Mouse (Mus musculus): ENCODE results near the gene Rsad2. TPM values are rescaled to one million over a fixed set of nuclear protein-coding genes. Genes with fewer than 3 reads are reported as not detected.

The Rsad2 gene
- polyA plus RNA-seq, 1 experiment from 2014 or later = 18.9 TPM

DNA sequence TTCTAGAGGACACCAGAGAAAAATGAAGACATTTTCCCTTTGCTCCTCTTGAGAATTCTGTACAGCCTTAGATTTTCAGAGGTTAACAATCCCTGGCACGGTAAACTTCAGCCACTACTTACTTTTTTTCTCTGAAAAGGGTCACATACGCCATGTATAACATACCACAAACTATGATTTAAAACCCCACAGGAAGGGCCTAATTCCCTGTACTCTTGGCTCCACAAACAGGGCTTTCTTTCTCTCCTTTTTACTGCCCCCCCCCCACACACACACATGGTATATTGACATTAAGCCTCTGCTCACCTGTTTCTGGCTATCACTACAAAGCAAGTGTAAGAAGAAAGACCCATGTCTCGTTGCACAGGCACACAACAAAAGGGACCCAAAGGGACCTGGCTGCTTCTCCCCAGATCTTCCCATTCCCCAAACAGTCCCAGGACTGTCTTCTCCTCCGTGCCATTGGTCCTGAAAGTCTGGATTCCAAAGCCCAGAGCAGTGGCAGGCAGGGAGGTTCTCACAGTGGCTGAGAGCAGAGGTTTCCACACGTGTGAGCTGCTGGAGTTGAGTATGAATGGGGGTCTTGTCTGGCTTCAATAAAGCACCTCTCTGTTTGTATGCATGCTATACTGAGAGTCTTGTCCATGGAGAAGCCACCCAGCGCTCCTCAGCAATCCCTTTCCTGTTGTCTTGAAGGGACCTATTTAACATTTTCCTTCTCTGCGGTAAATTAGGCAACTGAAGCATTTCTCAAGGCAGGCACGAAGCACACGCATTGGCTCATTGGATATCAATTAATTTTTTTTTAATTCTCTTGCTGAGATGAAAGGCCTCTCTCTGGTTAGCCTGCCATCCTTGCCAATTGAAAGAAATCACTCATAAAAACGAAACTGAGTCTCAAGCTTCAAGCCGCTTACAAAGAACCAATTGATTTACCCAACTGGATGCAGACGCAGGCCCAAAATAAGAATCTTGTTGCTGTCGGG, 61.5 kb downstream of the Rsad2 start:
- Histone ChIP-seq H3K9me3 (replicated peaks) (no peaks in the 10 kb centered on the region), H3K36me3 (peaks cover 5% of the 10 kb centered on the region; the same call in 1 of the 2 replicates), H3K4me1 (peaks cover 27% of the 10 kb centered on the region), H3K4me3 (replicated peaks) (no peak overlapping the region), H3K27ac (no peak overlapping the region), H3K9ac (no peak overlapping the region), H3K4me2 (no peak overlapping the region), H3K27me3 (no peaks in the 10 kb centered on the region)
- 71% methylated on average over 13 of the region's 13 CpGs for WGBS
- no peak for ATAC-seq (replicated peaks; ENCODE audit: low FRiP score)

DNA sequence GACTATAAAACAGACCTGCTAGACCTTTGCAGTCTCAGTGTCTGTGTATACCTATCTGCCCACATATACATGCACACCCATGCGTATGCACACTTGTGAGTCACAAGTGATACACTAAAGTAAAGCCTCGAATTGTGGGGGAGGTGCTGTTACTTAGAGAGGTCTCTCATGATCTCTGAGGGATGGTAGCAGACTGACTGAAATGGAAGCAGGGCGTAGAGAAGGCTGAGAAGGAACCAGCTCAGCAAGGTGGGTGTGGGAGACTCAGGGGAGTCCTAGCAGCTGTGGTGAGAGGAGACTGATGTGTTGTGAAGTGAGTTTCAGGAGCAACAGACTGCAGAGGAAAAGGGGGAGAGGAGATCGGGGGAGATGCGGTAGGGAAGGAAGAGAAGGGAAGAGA, 63.0 kb downstream of the Rsad2 start:
- Histone ChIP-seq H3K9ac (no peak overlapping the region), H3K27ac (no peak overlapping the region), H3K4me1 (peaks cover 16% of the 10 kb centered on the region), H3K4me2 (no peak overlapping the region), H3K36me3 (peaks cover 19% of the 10 kb centered on the region), H3K4me3 (replicated peaks) (no peak overlapping the region), H3K9me3 (replicated peaks) (no peaks in the 10 kb centered on the region), H3K27me3 (no peaks in the 10 kb centered on the region)
- WGBS = 70% methylated on average over 5 of the region's 5 CpGs
- no peak for ATAC-seq (replicated peaks; ENCODE audit: low FRiP score)

Small RNAs within 50 kb of the gene (microRNA-seq; reads per million reads assigned to microRNA genes)
- 3.4 reads per million, percentile 17 among the genes with 10 or more reads in this experiment for gene Mir6538

Other genes with a start within 250 kb of the Rsad2 start
- gene Rnf144a, start 41.2 kb downstream of the Rsad2 start, polyA plus RNA-seq (2015; fragmentation: Nextera tagmentation; extraction: Ambion mirVana) = 35.6 and 36.1 TPM in 2 replicates
- gene Cmpk2, start 12.8 kb upstream of the Rsad2 start, polyA plus RNA-seq (2015; fragmentation: Nextera tagmentation; extraction: Ambion mirVana) = 8.0 and 8.4 TPM in 2 replicates